Mouse (Mus musculus): ENCODE results near the gene Tac4. TPM values are rescaled to one million over a fixed set of nuclear protein-coding genes. Genes with fewer than 3 reads are reported as not detected.

Gene Tac4
- total RNA-seq (2014; rRNA removed) (not detected in 2 replicates), polyA plus RNA-seq (2015; fragmentation: Nextera tagmentation; extraction: Ambion mirVana) (not detected in 2 replicates)

GRCm38 (mm10) chr11:95261178-95261751 is at the start of gene Tac4:
TSS of gene Tac4 (plus strand) at chr11:95261529.
- no peaks in the 10 kb centered on the region for H3K9me3 ChIP-seq (ENCODE audit: low read length)
- WGBS: 64% methylated on average over 5 of the region's 5 CpGs
- no peak within 1 kb of the TSS for H3K4me3 ChIP-seq (ENCODE audit: low read length)
- H3K9ac ChIP-seq (replicated peaks; ENCODE audit: low read length): no peak within 1 kb of the TSS
- no peak for DNase-seq (ENCODE audit: low spot score)
- no peak for TF ChIP-seq CTCF (IDR thresholded peaks at IDR 0.05; ENCODE audit: low read depth)
- H3K27me3 ChIP-seq (ENCODE audit: insufficient read depth, low read length): no peaks in the 10 kb centered on the region
- H3K4me1 ChIP-seq (ENCODE audit: insufficient read depth, low read length): no peaks in the 10 kb centered on the region
- no peaks in the 10 kb centered on the region for H3K36me3 ChIP-seq (ENCODE audit: insufficient read depth, low read length)
- H3K4me2 ChIP-seq (ENCODE audit: low read depth, low read length): no peak within 1 kb of the TSS
- H3K27ac ChIP-seq: no peak within 1 kb of the TSS
- no peak for ATAC-seq

DNA sequence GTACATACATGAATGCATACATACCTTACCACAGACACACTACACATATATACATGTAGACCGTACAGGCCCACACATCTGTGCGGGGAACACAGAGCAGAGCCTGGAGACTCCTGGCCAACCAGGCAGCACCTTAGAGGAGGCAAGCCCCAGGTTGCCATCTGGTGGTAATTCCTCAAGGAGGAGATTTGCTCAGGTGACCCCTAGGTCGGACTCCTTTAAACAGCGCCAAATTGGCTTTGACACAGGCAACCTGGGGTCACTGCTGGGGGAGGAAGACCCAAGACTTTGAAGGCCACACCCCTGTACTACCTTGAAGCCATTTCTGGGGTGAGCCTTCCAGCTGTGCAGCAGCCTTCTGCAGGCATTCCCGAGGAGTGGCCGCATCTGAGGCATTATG is 47.7 kb upstream of the Tac4 start:
- H3K4me2 ChIP-seq (ENCODE audit: low read depth, low read length): no peak overlapping the region
- H3K9ac ChIP-seq (replicated peaks; ENCODE audit: low read length): no peak overlapping the region
- TF ChIP-seq CTCF (IDR thresholded peaks at IDR 0.05; ENCODE audit: low read depth): peak; percentile 30; the same call in 1 of the 2 replicates
- no peaks in the 10 kb centered on the region for H3K27me3 ChIP-seq (ENCODE audit: insufficient read depth, low read length)
- 38% methylated on average over 6 of the region's 6 CpGs for WGBS
- no peak overlapping the region for H3K27ac ChIP-seq
- peaks cover 7% of the 10 kb centered on the region; the same call in 1 of the 2 replicates for H3K4me1 ChIP-seq (ENCODE audit: insufficient read depth, low read length)
- no peak overlapping the region for H3K4me3 ChIP-seq (ENCODE audit: low read length)
- no peak for ATAC-seq
- no peaks in the 10 kb centered on the region for H3K9me3 ChIP-seq (ENCODE audit: low read length)
- H3K36me3 ChIP-seq (ENCODE audit: insufficient read depth, low read length): no peaks in the 10 kb centered on the region
- DNase-seq (ENCODE audit: low spot score): no peak

DNA sequence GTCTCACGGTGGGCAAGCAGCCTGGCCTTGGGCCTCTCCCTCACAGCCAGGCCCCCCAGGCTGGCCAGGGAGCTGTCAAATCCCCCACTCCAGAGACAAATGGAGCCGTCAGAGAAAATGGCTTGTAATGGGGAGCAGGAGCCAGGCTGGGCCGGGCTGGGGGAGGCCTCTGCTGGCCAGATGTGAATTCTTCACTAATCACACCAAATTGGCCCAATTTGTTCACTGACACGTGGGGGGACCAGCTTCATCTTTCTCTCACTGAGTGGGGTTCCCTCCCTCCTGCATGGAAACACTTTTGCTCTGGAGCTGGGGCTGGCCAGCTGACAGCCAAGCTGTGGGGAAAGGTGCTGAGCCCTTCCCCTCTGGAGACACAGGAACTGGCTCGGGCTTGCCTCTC is 47.0 kb upstream of the Tac4 start:
- H3K4me1 ChIP-seq (ENCODE audit: insufficient read depth, low read length): peaks cover 7% of the 10 kb centered on the region; the same call in 1 of the 2 replicates
- no peak for TF ChIP-seq CTCF (IDR thresholded peaks at IDR 0.05; ENCODE audit: low read depth)
- H3K4me2 ChIP-seq (ENCODE audit: low read depth, low read length): no peak overlapping the region
- DNase-seq (ENCODE audit: low spot score) (no peak), ATAC-seq (no peak)
- no peaks in the 10 kb centered on the region for H3K36me3 ChIP-seq (ENCODE audit: insufficient read depth, low read length)
- no peak overlapping the region for H3K4me3 ChIP-seq (ENCODE audit: low read length)
- H3K27me3 ChIP-seq (ENCODE audit: insufficient read depth, low read length): no peaks in the 10 kb centered on the region
- H3K9ac ChIP-seq (replicated peaks; ENCODE audit: low read length): no peak overlapping the region
- no peaks in the 10 kb centered on the region for H3K9me3 ChIP-seq (ENCODE audit: low read length)
- WGBS: 11% methylated on average over 5 of the region's 5 CpGs
- no peak overlapping the region for H3K27ac ChIP-seq

GRCm38 (mm10) chr11:95216193-95216592 is 45.1 kb upstream of the Tac4 start:
- no peak overlapping the region for H3K27ac ChIP-seq
- H3K9ac ChIP-seq (replicated peaks; ENCODE audit: low read length): no peak overlapping the region
- H3K27me3 ChIP-seq (ENCODE audit: insufficient read depth, low read length): no peaks in the 10 kb centered on the region
- TF ChIP-seq CTCF (IDR thresholded peaks at IDR 0.05; ENCODE audit: low read depth): no peak
- DNase-seq (ENCODE audit: low spot score) (no peak), ATAC-seq (no peak)
- H3K4me1 ChIP-seq (ENCODE audit: insufficient read depth, low read length): no peaks in the 10 kb centered on the region
- no peaks in the 10 kb centered on the region for H3K36me3 ChIP-seq (ENCODE audit: insufficient read depth, low read length)
- no peak overlapping the region for H3K4me2 ChIP-seq (ENCODE audit: low read depth, low read length)
- no peaks in the 10 kb centered on the region for H3K9me3 ChIP-seq (ENCODE audit: low read length)
- 68% methylated on average over 3 of the region's 3 CpGs for WGBS
- no peak overlapping the region for H3K4me3 ChIP-seq (ENCODE audit: low read length)

GRCm38 (mm10) chr11:95219111-95219510 is 42.2 kb upstream of the Tac4 start:
- H3K27me3 ChIP-seq (ENCODE audit: insufficient read depth, low read length): peaks cover 7% of the 10 kb centered on the region
- WGBS: 49% methylated on average over 8 of the region's 8 CpGs
- no peak overlapping the region for H3K27ac ChIP-seq
- DNase-seq (ENCODE audit: low spot score) (no peak), ATAC-seq (peak; percentile 19; the same call in 1 of the 2 replicates)
- no peaks in the 10 kb centered on the region for H3K9me3 ChIP-seq (ENCODE audit: low read length)
- no peak overlapping the region for H3K4me3 ChIP-seq (ENCODE audit: low read length)
- no peak overlapping the region for H3K9ac ChIP-seq (replicated peaks; ENCODE audit: low read length)
- H3K36me3 ChIP-seq (ENCODE audit: insufficient read depth, low read length): no peaks in the 10 kb centered on the region
- no peak overlapping the region for H3K4me2 ChIP-seq (ENCODE audit: low read depth, low read length)
- H3K4me1 ChIP-seq (ENCODE audit: insufficient read depth, low read length): peaks cover 7% of the 10 kb centered on the region; the same call in 1 of the 2 replicates
- TF ChIP-seq CTCF (IDR thresholded peaks at IDR 0.05; ENCODE audit: low read depth): no peak

GRCm38 (mm10) chr11:95223473-95223872 is 37.9 kb upstream of the Tac4 start:
- Histone ChIP-seq H3K27me3 (ENCODE audit: insufficient read depth, low read length) (peaks cover 17% of the 10 kb centered on the region), H3K36me3 (ENCODE audit: insufficient read depth, low read length) (no peaks in the 10 kb centered on the region), H3K4me3 (ENCODE audit: low read length) (peak overlapping the region; percentile 37), H3K4me2 (ENCODE audit: low read depth, low read length) (peak overlapping the region; percentile 66), H3K9ac (replicated peaks; ENCODE audit: low read length) (peak overlapping the region; percentile 52), H3K27ac (no peak overlapping the region), H3K9me3 (ENCODE audit: low read length) (no peaks in the 10 kb centered on the region), H3K4me1 (ENCODE audit: insufficient read depth, low read length) (peaks cover 7% of the 10 kb centered on the region; the same call in 1 of the 2 replicates)
- TF ChIP-seq CTCF (IDR thresholded peaks at IDR 0.05; ENCODE audit: low read depth): no peak
- 0 out of 2 replicates have a peak, but pooled peaks have one; percentile 4 for ATAC-seq
- under 1% methylated on average over 31 of the region's 31 CpGs for WGBS
- peak; percentile 29 for DNase-seq (ENCODE audit: low spot score)

All from hindbrain, postnatal 0 days (tissue).